Mouse (Mus musculus) erythroblast, adult 5-6 weeks (primary cell): Measurements from ENCODE around the gene Nrcam. TPM values are rescaled to one million over a fixed set of nuclear protein-coding genes. Genes with fewer than 3 reads are reported as not detected.

Experiments used
- ATAC-seq: replicated peaks from 2 replicates; pipeline ENCODE4 v1.8.0; 2016; ENCODE audit warnings: moderate number of reproducible peaks, mild to moderate bottlenecking, moderate TSS enrichment, inconsistent platforms; ENCODE audit not compliant: poor library complexity, low FRiP score, severe bottlenecking
- total RNA-seq, 2 experiments: library from RNA; stranded (forward) in 1 of 2; stranded (reverse) in 1 of 2; fragments of 150-400 nt in 1 of 2; fragments of 200-764, 138-1000 nt in 1 of 2; gene quantifications; 2 replicates each; pipeline versions ENCODE4 v1.2.3 to v1.2.4; 2015 to 2017; ENCODE audit warnings: low replicate concordance in 2 of 2

Gene Nrcam
- total RNA-seq, 2 experiments from 2014 or later, result 0.43 TPM; not detected in 1

DNA sequence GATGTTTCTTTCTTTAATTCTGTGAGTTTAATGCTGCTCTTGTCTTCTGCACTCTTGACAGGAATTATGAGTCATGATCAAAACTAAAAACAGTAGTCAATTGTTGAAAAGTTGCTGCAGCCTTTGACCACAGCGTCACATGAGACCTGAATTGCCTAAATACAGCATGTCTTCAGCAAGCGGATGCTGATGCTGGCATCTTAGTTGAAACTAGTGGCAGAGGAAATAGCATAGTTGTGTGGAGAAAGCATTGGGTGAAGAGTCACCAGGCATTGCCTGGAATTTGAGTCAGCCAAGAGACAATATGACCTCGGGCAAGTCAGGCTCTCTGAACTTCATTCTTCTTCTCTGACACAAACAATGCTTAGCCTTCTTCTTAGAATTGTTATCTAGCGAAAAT lies 26.4 kb downstream of the Nrcam start:
- no peak for ATAC-seq

DNA sequence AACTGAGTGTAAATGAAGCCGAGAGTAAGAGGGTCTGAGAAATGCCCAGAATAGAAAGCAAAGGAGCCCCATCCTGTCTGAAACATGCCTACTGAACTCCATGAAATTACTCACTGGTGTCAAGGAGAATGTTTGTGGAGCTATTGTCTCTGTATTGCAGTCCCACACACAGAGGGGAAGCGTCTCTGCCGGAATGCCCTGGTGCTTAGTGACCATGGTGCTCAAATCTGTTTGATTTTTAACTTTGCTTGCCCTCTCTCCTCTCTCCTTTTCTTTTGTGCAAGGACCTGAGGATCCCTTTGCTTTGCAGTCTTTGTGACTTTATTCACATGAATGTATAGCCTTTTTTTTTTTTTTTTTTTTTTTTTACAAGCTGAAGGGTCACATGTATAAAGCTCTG lies 28.8 kb downstream of the Nrcam start:
- no peak for ATAC-seq

DNA sequence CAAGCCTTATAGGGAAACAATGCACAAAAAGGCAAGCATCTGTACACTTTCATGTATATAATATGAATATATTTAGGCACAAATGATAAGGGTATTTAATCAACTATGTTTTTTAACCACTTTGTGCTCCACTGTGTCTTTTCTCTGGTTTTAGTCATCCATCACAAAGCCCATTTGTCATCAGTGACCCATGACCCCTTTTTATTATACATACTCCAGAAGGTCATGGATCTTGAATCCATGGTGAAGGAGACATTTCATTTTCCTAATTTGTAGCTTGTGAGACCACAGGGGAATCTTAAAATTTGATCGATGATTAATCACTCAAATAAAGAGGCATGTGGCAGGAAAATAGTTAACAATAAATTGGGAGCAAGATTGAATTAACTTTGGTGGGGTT lies 29.2 kb downstream of the Nrcam start:
- ATAC-seq, result no peak

DNA sequence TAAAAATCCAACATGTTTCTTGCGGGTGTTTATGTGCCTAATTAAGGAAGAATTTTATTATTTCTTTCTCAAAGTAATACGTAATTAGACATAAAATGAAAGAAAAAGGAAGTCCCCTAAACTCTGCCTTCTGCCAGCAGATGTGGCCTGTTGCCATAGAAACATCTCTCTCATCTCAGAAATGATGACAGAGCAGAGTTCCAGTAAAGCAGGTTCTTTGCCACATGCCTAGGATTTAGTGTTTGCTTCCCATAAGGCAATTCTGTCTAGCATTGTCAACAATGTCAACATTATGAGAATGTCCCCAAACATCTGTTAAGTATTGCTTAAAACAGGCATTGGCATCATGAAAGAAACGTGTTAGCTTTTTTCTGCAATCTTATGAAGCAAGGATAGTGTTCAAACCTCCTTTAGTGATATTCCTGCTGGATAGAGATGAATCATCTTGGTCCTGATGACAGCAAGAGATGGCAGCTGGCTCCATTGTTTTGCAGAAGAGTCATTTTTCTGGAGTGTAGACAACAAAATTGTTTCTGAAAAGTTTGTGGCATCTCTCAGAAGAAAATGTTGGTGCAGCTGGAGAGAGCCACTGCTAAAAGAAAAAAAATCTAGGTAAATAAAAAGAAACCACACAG lies 42.5 kb downstream of the Nrcam start:
- no peak for ATAC-seq

GRCm38 (mm10) chr12:44375956-44376355 lies 47.3 kb downstream of the Nrcam start:
- no peak for ATAC-seq

DNA sequence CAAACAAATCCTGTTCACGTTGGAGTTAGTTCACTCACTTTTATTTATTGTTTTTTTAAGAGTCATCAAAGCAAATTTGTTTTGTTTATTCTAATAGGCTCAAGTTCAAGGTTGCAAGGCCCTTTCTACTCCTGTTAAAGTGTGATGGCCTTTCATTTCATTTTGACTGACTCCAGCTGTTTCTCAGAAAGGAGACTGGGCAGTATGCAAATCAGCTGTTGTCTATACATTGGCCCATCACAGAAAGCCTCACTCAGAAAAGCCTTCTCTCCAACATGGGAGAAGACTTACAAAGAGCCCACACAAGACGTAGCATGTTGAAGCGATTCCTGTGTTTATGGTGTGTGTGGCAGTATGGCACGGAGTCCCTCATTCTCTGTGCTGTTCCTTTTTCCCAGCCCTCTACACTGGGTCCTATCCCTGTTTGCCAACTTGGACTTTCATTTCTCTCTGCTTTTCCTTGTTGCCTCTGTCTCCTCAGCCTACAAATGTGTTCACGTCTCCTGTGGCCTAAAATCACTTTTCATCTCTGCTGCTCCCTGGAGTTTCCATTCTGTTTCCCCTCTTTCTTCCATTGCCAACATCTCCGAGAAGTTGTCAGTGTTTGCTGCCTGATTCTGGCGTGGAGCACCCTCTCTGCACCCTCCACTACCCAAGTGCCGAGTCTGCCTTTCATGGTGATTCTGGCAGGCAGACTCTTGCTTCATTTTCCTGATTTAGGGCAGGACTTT lies 49.9 kb downstream of the Nrcam start:
- no peak for ATAC-seq

- no peak for ATAC-seq
These were observed 52.1 kb downstream of the Nrcam start for GRCm38 (mm10) chr12:44380805-44381204.

DNA sequence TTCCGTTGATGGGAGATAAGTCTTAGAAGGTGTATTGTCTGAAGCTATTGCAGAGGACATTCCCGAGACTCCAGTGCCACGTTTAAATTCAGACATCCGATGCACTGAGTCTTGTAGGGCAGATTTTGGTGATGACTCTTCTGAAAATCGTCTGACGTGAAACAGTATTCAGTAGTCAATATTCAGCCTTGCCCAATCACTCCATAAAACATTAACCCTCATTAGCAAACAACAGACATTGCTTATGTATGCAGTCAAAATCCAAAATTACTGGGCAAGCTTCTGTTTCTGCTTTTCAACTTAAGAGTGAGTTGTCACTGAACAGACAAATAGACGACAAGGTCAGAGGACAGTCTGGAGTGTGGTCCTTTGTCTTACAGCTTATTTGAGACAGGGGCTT lies 57.7 kb downstream of the Nrcam start:
- no peak for ATAC-seq

- ATAC-seq, result no peak
These were observed 59.5 kb downstream of the Nrcam start for GRCm38 (mm10) chr12:44388220-44388619.

GRCm38 (mm10) chr12:44390391-44391137 lies 61.9 kb downstream of the Nrcam start:
- ATAC-seq, result no peak

- ATAC-seq, result no peak
These were observed 66.2 kb downstream of the Nrcam start for GRCm38 (mm10) chr12:44394901-44395300.

- ATAC-seq, result no peak
These were observed 69.1 kb downstream of the Nrcam start for GRCm38 (mm10) chr12:44397782-44398181.

DNA sequence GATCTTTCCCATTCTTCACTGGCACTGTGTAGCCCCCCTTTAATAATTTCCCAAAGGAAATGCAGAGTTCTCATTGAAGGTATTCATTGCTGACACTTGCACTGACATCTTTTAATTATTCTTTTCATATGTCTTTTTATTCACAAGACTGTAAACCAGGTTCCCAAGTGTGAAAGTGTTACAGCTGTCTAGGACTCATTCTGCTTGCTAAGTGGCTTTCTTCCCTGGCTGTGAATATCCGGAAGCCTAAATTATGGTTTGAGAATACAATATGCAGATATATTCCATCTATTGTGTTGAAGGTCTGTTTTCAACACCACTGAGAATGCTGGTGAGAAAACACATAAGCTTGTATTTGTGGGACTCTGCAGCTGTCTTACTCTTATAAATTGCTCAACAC lies 73.4 kb downstream of the Nrcam start:
- no peak for ATAC-seq

- ATAC-seq, result no peak
These were observed 74.6 kb downstream of the Nrcam start for GRCm38 (mm10) chr12:44403270-44403669.

DNA sequence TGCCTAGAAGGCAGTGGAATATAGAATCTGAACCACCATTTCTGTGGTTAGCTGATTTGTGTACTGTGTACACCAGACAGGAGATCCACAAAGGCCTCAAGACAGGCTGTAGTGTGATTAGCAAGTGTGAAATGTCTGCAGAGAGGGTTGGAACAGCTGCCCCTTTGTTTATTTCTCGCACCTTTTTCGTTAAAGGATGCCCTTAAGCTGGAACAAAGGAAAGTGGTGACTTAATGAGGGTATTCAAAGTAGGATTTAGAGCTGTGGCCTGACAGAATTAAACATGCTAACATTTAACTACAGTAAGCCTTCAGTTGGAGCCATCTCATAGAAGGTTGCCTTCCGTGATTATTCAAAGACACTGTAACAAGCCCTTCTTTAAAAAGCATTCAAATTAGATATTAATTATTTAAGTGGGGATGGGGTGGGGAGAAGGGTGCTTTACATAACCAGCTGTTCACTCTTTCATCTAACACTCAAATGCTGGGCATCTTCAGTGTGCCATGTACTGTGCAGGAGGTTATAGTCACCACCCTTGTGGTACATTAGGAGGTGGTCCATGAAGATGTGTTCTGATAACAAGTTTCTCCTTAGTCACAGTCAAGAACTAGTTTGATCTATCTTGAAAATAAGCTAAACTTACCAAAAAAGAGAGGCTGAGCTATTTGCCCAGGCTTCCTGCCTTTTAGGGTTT lies 75.2 kb downstream of the Nrcam start:
- no peak for ATAC-seq

DNA sequence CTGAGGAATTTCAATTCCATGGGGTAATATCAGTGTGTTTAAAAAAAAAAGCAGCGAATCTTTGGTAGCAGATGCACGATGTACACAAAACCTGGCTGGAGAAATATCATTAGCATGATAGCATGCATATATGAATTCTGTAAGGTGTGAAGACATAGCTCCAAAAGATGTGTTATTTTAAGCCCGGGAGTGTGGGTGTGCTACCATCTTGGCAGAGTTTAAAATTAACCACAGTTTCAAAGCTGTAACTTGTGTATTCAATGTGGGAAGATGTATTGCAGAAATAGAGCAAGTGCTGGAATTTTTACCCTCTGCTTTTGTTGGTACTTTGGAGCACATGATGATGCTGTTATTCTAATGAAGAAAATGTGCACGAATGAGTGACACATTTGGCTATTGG lies 81.1 kb downstream of the Nrcam start:
- ATAC-seq, result no peak

- ATAC-seq, result no peak
These were observed 82.3 kb downstream of the Nrcam start for GRCm38 (mm10) chr12:44411031-44411430.

DNA sequence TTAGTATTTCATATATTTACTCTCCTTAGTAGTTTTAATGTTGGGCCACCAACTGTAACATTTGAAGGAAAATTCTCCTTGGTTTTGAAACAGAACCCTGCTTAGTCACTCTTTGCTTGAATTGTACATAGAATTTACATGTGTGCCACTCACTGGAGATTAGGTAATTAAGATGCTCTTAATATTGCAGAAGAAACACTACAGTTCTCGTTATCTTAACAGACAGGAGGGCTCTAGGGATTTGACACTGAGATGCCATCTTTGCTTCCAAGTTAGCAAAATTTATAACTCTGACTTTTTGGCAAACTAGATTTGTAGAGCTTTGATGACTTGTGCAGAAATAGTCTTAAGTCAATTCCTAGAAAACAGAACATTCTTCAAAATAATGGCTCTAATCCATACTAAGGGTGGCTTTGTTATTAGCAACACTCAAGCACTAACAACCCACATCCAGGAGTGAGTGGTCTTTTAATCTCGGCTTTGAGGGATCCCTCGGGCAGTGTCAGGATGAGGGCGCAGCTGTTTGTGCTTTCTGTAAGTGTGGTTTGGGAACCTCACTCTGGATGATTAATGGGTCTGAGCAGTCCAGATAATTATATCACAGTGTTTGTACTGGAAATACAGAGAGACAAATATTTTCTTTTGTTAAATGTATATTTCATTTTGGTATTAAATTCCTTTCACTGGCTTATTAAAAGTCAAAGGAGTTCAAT lies 93.6 kb downstream of the Nrcam start:
- ATAC-seq, result no peak

DNA sequence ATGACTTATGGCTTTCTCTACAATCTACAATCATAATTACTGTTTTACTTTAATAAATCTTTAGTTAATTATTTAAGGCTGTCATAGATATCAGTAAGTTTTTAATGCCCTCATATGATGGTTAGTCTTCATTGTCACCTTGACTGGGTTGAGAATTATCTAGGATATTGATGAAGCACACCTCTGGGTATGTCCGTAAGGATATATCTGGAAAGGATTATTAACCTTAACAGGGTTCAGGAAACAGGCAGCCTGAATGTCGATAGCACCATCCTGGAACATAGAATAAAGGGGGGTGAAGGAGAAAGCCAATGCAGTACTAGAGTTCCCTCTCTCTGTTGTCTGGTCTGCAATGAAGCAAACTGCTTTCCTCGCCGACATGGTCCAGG lies 94.2 kb downstream of the Nrcam start:
- no peak for ATAC-seq

GRCm38 (mm10) chr12:44424011-44424410 lies 95.3 kb downstream of the Nrcam start:
- ATAC-seq, result no peak
